Mouse (Mus musculus): ENCODE data around the gene Tvp23b. TPM values are rescaled to one million over a fixed set of nuclear protein-coding genes. Genes with fewer than 3 reads are reported as not detected.

Gene Tvp23b
- polyA plus RNA-seq, 1 experiment from 2014 or later: 56.7 TPM

GRCm38 (mm10) chr11:62903871-62904495, 24.7 kb downstream of the Tvp23b start:
- 77% methylated on average over 5 of the region's 6 CpGs for WGBS
- H3K4me1 ChIP-seq (replicated peaks): no peaks in the 10 kb centered on the region
- no peak overlapping the region for H3K9ac ChIP-seq
- H3K4me2 ChIP-seq: no peak overlapping the region
- H3K36me3 ChIP-seq: no peaks in the 10 kb centered on the region
- no peaks in the 10 kb centered on the region for H3K9me3 ChIP-seq
- no peaks in the 10 kb centered on the region for H3K27me3 ChIP-seq
- ATAC-seq (ENCODE audit: low FRiP score): no peak
- no peak overlapping the region for H3K4me3 ChIP-seq
- no peak overlapping the region for H3K27ac ChIP-seq

- no peak overlapping the region for H3K9ac ChIP-seq
- WGBS: 81% methylated on average over 3 of the region's 3 CpGs
- no peaks in the 10 kb centered on the region for H3K36me3 ChIP-seq
- H3K27me3 ChIP-seq: no peaks in the 10 kb centered on the region
- H3K4me3 ChIP-seq: no peak overlapping the region
- H3K4me1 ChIP-seq (replicated peaks): no peaks in the 10 kb centered on the region; the same call in 1 of the 2 replicates
- H3K27ac ChIP-seq: no peak overlapping the region
- ATAC-seq (ENCODE audit: low FRiP score): no peak
- H3K9me3 ChIP-seq: no peaks in the 10 kb centered on the region
- no peak overlapping the region for H3K4me2 ChIP-seq
Measured at GRCm38 (mm10) chr11:62909720-62910306, 30.6 kb downstream of the Tvp23b start.

GRCm38 (mm10) chr11:62911362-62911761, 32.1 kb downstream of the Tvp23b start:
- Histone ChIP-seq H3K9me3 (no peaks in the 10 kb centered on the region), H3K4me2 (no peak overlapping the region), H3K27me3 (no peaks in the 10 kb centered on the region), H3K9ac (no peak overlapping the region), H3K36me3 (no peaks in the 10 kb centered on the region), H3K4me3 (no peak overlapping the region), H3K4me1 (replicated peaks) (no peaks in the 10 kb centered on the region; the same call in 1 of the 2 replicates), H3K27ac (peak overlapping the region; percentile 55; the same call in 1 of the 2 replicates)
- ATAC-seq (ENCODE audit: low FRiP score): no peak
- 24% methylated on average over 8 of the region's 8 CpGs for WGBS

GRCm38 (mm10) chr11:62913141-62913540, 33.9 kb downstream of the Tvp23b start:
- no peak for ATAC-seq (ENCODE audit: low FRiP score)
- H3K9ac ChIP-seq: no peak overlapping the region
- no peak overlapping the region for H3K4me3 ChIP-seq
- no peaks in the 10 kb centered on the region for H3K36me3 ChIP-seq
- H3K4me1 ChIP-seq (replicated peaks): no peaks in the 10 kb centered on the region; the same call in 1 of the 2 replicates
- WGBS: 99% methylated on average over 2 of the region's 2 CpGs
- no peaks in the 10 kb centered on the region for H3K9me3 ChIP-seq
- H3K4me2 ChIP-seq: no peak overlapping the region
- H3K27ac ChIP-seq: no peak overlapping the region
- no peaks in the 10 kb centered on the region for H3K27me3 ChIP-seq

- ATAC-seq (ENCODE audit: low FRiP score): no peak
Measured at GRCm38 (mm10) chr11:62914532-62914931, 35.3 kb downstream of the Tvp23b start.

GRCm38 (mm10) chr11:62915486-62915885, 36.2 kb downstream of the Tvp23b start:
- no peak overlapping the region for H3K4me3 ChIP-seq
- no peaks in the 10 kb centered on the region for H3K36me3 ChIP-seq
- H3K27me3 ChIP-seq: no peaks in the 10 kb centered on the region
- no peak overlapping the region for H3K9ac ChIP-seq
- H3K27ac ChIP-seq: no peak overlapping the region
- ATAC-seq (ENCODE audit: low FRiP score): no peak
- 96% methylated on average over 2 of the region's 2 CpGs for WGBS
- H3K4me1 ChIP-seq (replicated peaks): no peaks in the 10 kb centered on the region; the same call in 1 of the 2 replicates
- H3K9me3 ChIP-seq: no peaks in the 10 kb centered on the region; the same call in 1 of the 2 replicates
- no peak overlapping the region for H3K4me2 ChIP-seq

More at GRCm38 (mm10) chr11:62914532-62914931, 35.3 kb downstream of the Tvp23b start:
- H3K4me2 ChIP-seq: no peak overlapping the region
- no peak overlapping the region for H3K9ac ChIP-seq
- 64% methylated on average over 6 of the region's 6 CpGs for WGBS
- H3K4me3 ChIP-seq: no peak overlapping the region
- no peaks in the 10 kb centered on the region; the same call in 1 of the 2 replicates for H3K4me1 ChIP-seq (replicated peaks)
- no peaks in the 10 kb centered on the region for H3K36me3 ChIP-seq
- H3K27ac ChIP-seq: no peak overlapping the region
- no peaks in the 10 kb centered on the region for H3K27me3 ChIP-seq
- no peaks in the 10 kb centered on the region; the same call in 1 of the 2 replicates for H3K9me3 ChIP-seq

- no peaks in the 10 kb centered on the region for H3K27me3 ChIP-seq
- WGBS: 43% methylated on average over 2 of the region's 2 CpGs
- H3K4me3 ChIP-seq: no peak overlapping the region
- no peak overlapping the region for H3K4me2 ChIP-seq
- no peaks in the 10 kb centered on the region for H3K36me3 ChIP-seq
- no peaks in the 10 kb centered on the region; the same call in 1 of the 2 replicates for H3K9me3 ChIP-seq
- ATAC-seq (ENCODE audit: low FRiP score): no peak
- no peak overlapping the region for H3K27ac ChIP-seq
- no peak overlapping the region for H3K9ac ChIP-seq
- H3K4me1 ChIP-seq (replicated peaks): peaks cover 3% of the 10 kb centered on the region; the same call in 1 of the 2 replicates
Measured at GRCm38 (mm10) chr11:62916765-62917164, 37.5 kb downstream of the Tvp23b start.

GRCm38 (mm10) chr11:62919946-62920742, 40.9 kb downstream of the Tvp23b start:
- WGBS: 74% methylated on average over 6 of the region's 6 CpGs
- Histone ChIP-seq H3K4me2 (peak overlapping the region; percentile 39; the same call in 1 of the 2 replicates), H3K4me3 (peak overlapping the region; percentile 27; the same call in 1 of the 2 replicates), H3K27ac (no peak overlapping the region), H3K4me1 (replicated peaks) (0 out of 2 replicates have a peak, but pooled peaks cover 3% of the 10 kb centered on the region), H3K9me3 (no peaks in the 10 kb centered on the region; the same call in 1 of the 2 replicates), H3K36me3 (no peaks in the 10 kb centered on the region), H3K27me3 (no peaks in the 10 kb centered on the region), H3K9ac (no peak overlapping the region)
- no peak for ATAC-seq (ENCODE audit: low FRiP score)

- H3K4me2 ChIP-seq: peak overlapping the region; percentile 39
- H3K9me3 ChIP-seq: no peaks in the 10 kb centered on the region; the same call in 1 of the 2 replicates
- WGBS: 21% methylated on average over 6 of the region's 6 CpGs
- H3K27ac ChIP-seq: no peak overlapping the region
- no peaks in the 10 kb centered on the region for H3K27me3 ChIP-seq
- H3K36me3 ChIP-seq: no peaks in the 10 kb centered on the region
- ATAC-seq (ENCODE audit: low FRiP score): no peak
- 0 out of 2 replicates have a peak, but pooled peaks cover 3% of the 10 kb centered on the region for H3K4me1 ChIP-seq (replicated peaks)
- no peak overlapping the region for H3K9ac ChIP-seq
- peak overlapping the region; percentile 27 for H3K4me3 ChIP-seq
Measured at GRCm38 (mm10) chr11:62920743-62921050, 41.4 kb downstream of the Tvp23b start.

GRCm38 (mm10) chr11:62921052-62921977, 42.1 kb downstream of the Tvp23b start:
- Histone ChIP-seq H3K9me3 (no peaks in the 10 kb centered on the region; the same call in 1 of the 2 replicates), H3K27me3 (no peaks in the 10 kb centered on the region), H3K4me3 (peak overlapping the region; percentile 27), H3K36me3 (no peaks in the 10 kb centered on the region), H3K4me1 (replicated peaks) (0 out of 2 replicates have a peak, but pooled peaks cover 3% of the 10 kb centered on the region), H3K27ac (peak overlapping the region; percentile 67), H3K4me2 (peak overlapping the region; percentile 39), H3K9ac (peak overlapping the region; percentile 36; the same call in 1 of the 2 replicates)
- peak; percentile 89 for ATAC-seq (ENCODE audit: low FRiP score)
- WGBS: 33% methylated on average over 25 of the region's 25 CpGs

- Histone ChIP-seq H3K4me3 (no peak overlapping the region), H3K36me3 (no peaks in the 10 kb centered on the region), H3K27me3 (no peaks in the 10 kb centered on the region), H3K9ac (no peak overlapping the region), H3K27ac (no peak overlapping the region), H3K9me3 (no peaks in the 10 kb centered on the region; the same call in 1 of the 2 replicates), H3K4me1 (replicated peaks) (0 out of 2 replicates have a peak, but pooled peaks cover 3% of the 10 kb centered on the region), H3K4me2 (no peak overlapping the region)
- WGBS: 87% methylated on average over 6 of the region's 6 CpGs
- ATAC-seq (ENCODE audit: low FRiP score): no peak
Measured at GRCm38 (mm10) chr11:62924091-62924761, 45.0 kb downstream of the Tvp23b start.
